Mouse (Mus musculus) hindbrain, embryonic 12.5 days (tissue): ENCODE measurements at regions not wholly inside any gene's neighbourhood (a gene's known extent, or its start where the extent isn't known, plus 50 kb on each side); places are given as distances from the start of the nearest gene placed in this dataset.

Source experiments
- ATAC-seq: fragments of 200-750 bp; cut with Nextera tagmentation; 2 replicates; pipeline ENCODE4 v1.8.0; 2017; ENCODE audit warnings: moderate TSS enrichment; ENCODE audit not compliant: low FRiP score
- H3K27ac ChIP-seq: fragments of 300-500 bp; sonication (generic); 2 replicates; pipeline ENCODE4 v1.5.1; 2016; ENCODE audit warnings: mild to moderate bottlenecking
- H3K27me3 ChIP-seq: fragments of 300-500 bp; sonication (generic); 2 replicates; pipeline ENCODE4 v1.6.1; 2016; ENCODE audit warnings: mild to moderate bottlenecking
- H3K36me3 ChIP-seq: fragments of 300-500 bp; sonication (generic); 2 replicates; pipeline ENCODE4 v1.6.1; 2016; ENCODE audit warnings: mild to moderate bottlenecking
- H3K4me1 ChIP-seq: fragments of 300-500 bp; sonication (generic); 2 replicates; pipeline ENCODE4 v1.6.1; 2016
- H3K4me2 ChIP-seq: fragments of 300-500 bp; sonication (generic); replicated peaks from 2 replicates; pipeline ENCODE4 v1.6.1; 2016; ENCODE audit warnings: mild to moderate bottlenecking
- H3K4me3 ChIP-seq: fragments of 300-500 bp; sonication (generic); 2 replicates; pipeline ENCODE4 v1.5.1; 2016; ENCODE audit warnings: mild to moderate bottlenecking
- H3K9ac ChIP-seq: fragments of 300-500 bp; sonication (generic); 2 replicates; pipeline ENCODE4 v1.6.1; 2016; ENCODE audit warnings: mild to moderate bottlenecking, moderate library complexity
- H3K9me3 ChIP-seq: fragments of 300-500 bp; sonication (generic); replicated peaks from 2 replicates; pipeline ENCODE4 v1.6.1; 2016; ENCODE audit warnings: mild to moderate bottlenecking
- WGBS: fragments of 180-500 bp; shearing (Covaris S2); methylation state at CpG from one replicate; pipeline ENCODE4 v1.1.7; 2016; 5-methylcytosine and 5-hydroxymethylcytosine counted together

DNA sequence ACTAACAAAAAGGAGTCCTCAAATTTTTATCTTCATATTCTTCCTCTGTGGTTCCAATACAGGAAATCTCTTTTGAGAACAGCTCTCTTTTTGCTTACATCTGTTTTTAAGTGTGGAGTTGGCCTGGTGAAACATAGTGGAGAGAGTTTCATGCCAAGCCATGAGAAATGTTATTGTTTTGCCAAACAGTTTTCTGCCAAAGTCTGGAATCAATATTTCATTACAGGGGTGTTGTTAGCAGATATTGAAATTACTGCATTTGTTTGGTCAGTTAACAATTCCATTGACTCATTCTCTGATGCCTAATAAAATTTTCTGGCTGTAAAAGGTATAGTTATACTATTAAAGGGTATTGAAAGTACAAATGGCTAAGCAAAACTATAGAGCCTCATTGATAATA is 1285.2 kb upstream of the Gm7489 start:
- H3K4me3 ChIP-seq = no peak overlapping the region
- no peak overlapping the region for H3K27ac ChIP-seq
- H3K4me2 ChIP-seq = no peak overlapping the region
- no peaks in the 10 kb centered on the region for H3K36me3 ChIP-seq
- no peak for ATAC-seq
- no peak overlapping the region for H3K9ac ChIP-seq
- no peaks in the 10 kb centered on the region for H3K27me3 ChIP-seq
- H3K4me1 ChIP-seq = no peaks in the 10 kb centered on the region
- no peaks in the 10 kb centered on the region for H3K9me3 ChIP-seq

GRCm38 (mm10) chr15:52599957-52600356 is 1284.7 kb upstream of the Gm7489 start:
- H3K4me2 ChIP-seq = no peak overlapping the region
- H3K9ac ChIP-seq = no peak overlapping the region
- no peak overlapping the region for H3K4me3 ChIP-seq
- no peaks in the 10 kb centered on the region for H3K27me3 ChIP-seq
- H3K36me3 ChIP-seq = no peaks in the 10 kb centered on the region
- ATAC-seq = no peak
- H3K9me3 ChIP-seq = no peaks in the 10 kb centered on the region
- H3K27ac ChIP-seq = no peak overlapping the region
- WGBS = 78% methylated on average over 2 of the region's 2 CpGs
- no peaks in the 10 kb centered on the region for H3K4me1 ChIP-seq

- no peak overlapping the region for H3K9ac ChIP-seq
- no peaks in the 10 kb centered on the region for H3K36me3 ChIP-seq
- no peaks in the 10 kb centered on the region for H3K4me1 ChIP-seq
- H3K4me2 ChIP-seq = no peak overlapping the region
- H3K4me3 ChIP-seq = no peak overlapping the region
- no peak overlapping the region for H3K27ac ChIP-seq
- no peaks in the 10 kb centered on the region for H3K27me3 ChIP-seq
- ATAC-seq = no peak
- H3K9me3 ChIP-seq = no peaks in the 10 kb centered on the region
- WGBS = 86% methylated on average over 3 of the region's 3 CpGs
These were observed 1244.9 kb upstream of the Gm7489 start for GRCm38 (mm10) chr15:52639790-52640189.

DNA sequence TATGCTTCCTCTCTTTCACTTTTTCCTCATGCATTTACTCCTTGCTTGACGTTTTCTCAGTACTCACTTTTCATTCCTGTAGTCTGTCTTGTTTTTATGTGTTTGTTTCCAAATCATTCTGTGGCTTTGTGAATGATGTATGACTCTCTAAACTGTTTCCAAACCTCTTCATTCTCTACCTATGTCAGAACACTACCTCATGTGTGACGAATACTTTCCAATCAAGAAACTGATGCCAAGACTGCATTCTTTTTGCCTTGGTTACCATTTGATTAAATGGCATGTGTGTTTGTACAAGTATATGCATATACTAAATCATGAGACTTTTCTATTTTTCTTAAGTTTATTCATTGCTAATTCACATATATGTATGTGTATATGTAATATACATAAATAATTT is 1238.7 kb upstream of the Gm7489 start:
- Histone ChIP-seq H3K4me3 (no peak overlapping the region), H3K9ac (no peak overlapping the region), H3K27ac (no peak overlapping the region)

GRCm38 (mm10) chr15:52657916-52658315 is 1226.8 kb upstream of the Gm7489 start:
- no peaks in the 10 kb centered on the region for H3K9me3 ChIP-seq
- no peak overlapping the region for H3K27ac ChIP-seq
- H3K36me3 ChIP-seq = no peaks in the 10 kb centered on the region

More for the DNA sequence above, 1238.7 kb upstream of the Gm7489 start:
- no peaks in the 10 kb centered on the region for H3K9me3 ChIP-seq
- no peaks in the 10 kb centered on the region for H3K4me1 ChIP-seq
- no peaks in the 10 kb centered on the region for H3K27me3 ChIP-seq
- ATAC-seq = no peak
- H3K36me3 ChIP-seq = no peaks in the 10 kb centered on the region
- WGBS = 84% methylated on average over 2 of the region's 2 CpGs
- no peak overlapping the region for H3K4me2 ChIP-seq

More at GRCm38 (mm10) chr15:52657916-52658315, 1226.8 kb upstream of the Gm7489 start:
- Histone ChIP-seq H3K4me1 (no peaks in the 10 kb centered on the region), H3K9ac (no peak overlapping the region), H3K4me3 (no peak overlapping the region), H3K4me2 (no peak overlapping the region), H3K27me3 (no peaks in the 10 kb centered on the region)
- ATAC-seq = no peak
